Mouse (Mus musculus) heart, postnatal 10 days (tissue): ENCODE measurements around the gene Fam186b. TPM values are rescaled to one million over a fixed set of nuclear protein-coding genes. Genes with fewer than 3 reads are reported as not detected.

Source experiments
- DNase-seq, 2 experiments: peaks; one replicate each; pipeline ENCODE4 v3.0.0; 2021
- intact Hi-C: fragments of 180-260 bp; cut with DNase I; formaldehyde crosslinking; loops from one replicate; pipeline ENCODE4 v1.15.1; 2025
- total RNA-seq, 2 experiments: library from RNA; stranded (reverse); gene quantifications; 2 replicates each; pipeline ENCODE4 v1.2.3; 2021

Gene Fam186b
- total RNA-seq, 2 experiments from 2014 or later, result 0.14 to 0.15 TPM

- intact Hi-C loops, result no loop called here
- DNase-seq, result no peak
These were observed 62.0 kb downstream of the Fam186b start for GRCm38 (mm10) chr15:99233719-99234118.

GRCm38 (mm10) chr15:99231998-99232397 lies 63.7 kb downstream of the Fam186b start:
- intact Hi-C loops, result no loop called here
- DNase-seq, result no peak

DNA sequence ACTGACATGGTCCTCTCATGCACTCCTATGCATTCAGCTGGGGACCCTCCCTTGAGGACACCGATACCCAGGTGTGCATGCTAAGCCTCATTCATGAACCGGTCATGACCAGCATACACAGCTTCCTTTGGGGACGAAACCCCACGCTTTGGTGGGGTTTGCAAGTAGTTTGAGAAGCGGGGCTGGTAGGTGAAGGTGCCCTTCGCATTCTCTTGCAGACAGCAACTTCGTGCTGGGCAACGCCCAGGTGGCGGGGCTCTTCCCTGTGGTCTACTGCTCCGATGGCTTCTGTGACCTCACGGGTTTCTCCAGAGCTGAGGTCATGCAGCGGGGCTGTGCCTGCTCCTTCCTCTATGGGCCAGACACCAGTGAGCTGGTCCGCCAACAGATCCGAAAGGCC lies 69.6 kb downstream of the Fam186b start:
- DNase-seq, result no peak
- intact Hi-C loops, result no loop called here

- DNase-seq, result peak; percentile 14 to 32
- intact Hi-C loops, result no loop called here
These were observed 70.4 kb downstream of the Fam186b start for GRCm38 (mm10) chr15:99225081-99225810.

- intact Hi-C loops, result no loop called here
- DNase-seq, result peak; percentile 51 to 61
These were observed 71.3 kb downstream of the Fam186b start, which contains the start of gene Kcnh3 for GRCm38 (mm10) chr15:99224208-99224911. Gene Kcnh3 (plus strand): TSS chr15:99224861.

- peak; percentile 44 to 46 for DNase-seq
- intact Hi-C loops, result no loop called here
These were observed 72.0 kb downstream of the Fam186b start for GRCm38 (mm10) chr15:99223585-99224207.

- DNase-seq, result no peak
- intact Hi-C loops, result no loop called here
These were observed 72.7 kb downstream of the Fam186b start for GRCm38 (mm10) chr15:99222794-99223584.

- intact Hi-C loops, result no loop called here
- DNase-seq, result no peak
These were observed 74.3 kb downstream of the Fam186b start for GRCm38 (mm10) chr15:99221315-99221952.

Other genes starting within 250 kb of the Fam186b start
- under 1 TPM; 0.27 to 0.53 TPM for gene Prph, start 240.7 kb downstream of the Fam186b start, total RNA-seq
- 1 to 10 TPM; 6.5 to 6.7 TPM for gene Troap, start 221.3 kb downstream of the Fam186b start, total RNA-seq
- not detected for gene C1ql4, start 208.1 kb downstream of the Fam186b start, total RNA-seq
- under 1 TPM; 0.37 to 0.98 TPM for gene Dnajc22, start 202.7 kb downstream of the Fam186b start, total RNA-seq
- gene Spats2, start 170.0 kb downstream of the Fam186b start, total RNA-seq, result 10 to 100 TPM; 16.7 to 18.8 TPM
- 1 to 10 TPM in 1 of 2 experiments, under 1 TPM in 1; 0.57 to 1.3 TPM for gene Kcnh3, start 71.0 kb downstream of the Fam186b start, total RNA-seq
- 10 to 100 TPM; 73.3 to 75.3 TPM for gene Mcrs1, start 43.9 kb downstream of the Fam186b start, total RNA-seq
- 10 to 100 TPM; 30.5 to 38.7 TPM for gene Prpf40b, start 801 bp downstream of the Fam186b start, total RNA-seq
- gene Fmnl3, start 74.6 kb upstream of the Fam186b start, total RNA-seq, result 10 to 100 TPM; 40.3 to 43.0 TPM
- gene Tmbim6, start 97.0 kb upstream of the Fam186b start, total RNA-seq, result 100 to 1,000 TPM; 225 to 229 TPM
- gene Nckap5l, start 161.9 kb upstream of the Fam186b start, total RNA-seq, result 10 to 100 TPM; 17.4 to 25.5 TPM
- 1 to 10 TPM; 3.9 to 7.3 TPM for gene Bcdin3d, start 178.8 kb upstream of the Fam186b start, total RNA-seq
- under 1 TPM; 0.10 to 0.32 TPM for gene Faim2, start 232.3 kb upstream of the Fam186b start, total RNA-seq